Mouse (Mus musculus): ENCODE results near the gene Crybg2. TPM values are rescaled to one million over a fixed set of nuclear protein-coding genes. Genes with fewer than 3 reads are reported as not detected.
A peak's percentile ranks its signal among the peaks of the same experiment; 100 is the strongest.

The Crybg2 gene
- total and polyA plus RNA-seq, 3 experiments = 0.65 to 2.3 TPM; not detected in 1

DNA sequence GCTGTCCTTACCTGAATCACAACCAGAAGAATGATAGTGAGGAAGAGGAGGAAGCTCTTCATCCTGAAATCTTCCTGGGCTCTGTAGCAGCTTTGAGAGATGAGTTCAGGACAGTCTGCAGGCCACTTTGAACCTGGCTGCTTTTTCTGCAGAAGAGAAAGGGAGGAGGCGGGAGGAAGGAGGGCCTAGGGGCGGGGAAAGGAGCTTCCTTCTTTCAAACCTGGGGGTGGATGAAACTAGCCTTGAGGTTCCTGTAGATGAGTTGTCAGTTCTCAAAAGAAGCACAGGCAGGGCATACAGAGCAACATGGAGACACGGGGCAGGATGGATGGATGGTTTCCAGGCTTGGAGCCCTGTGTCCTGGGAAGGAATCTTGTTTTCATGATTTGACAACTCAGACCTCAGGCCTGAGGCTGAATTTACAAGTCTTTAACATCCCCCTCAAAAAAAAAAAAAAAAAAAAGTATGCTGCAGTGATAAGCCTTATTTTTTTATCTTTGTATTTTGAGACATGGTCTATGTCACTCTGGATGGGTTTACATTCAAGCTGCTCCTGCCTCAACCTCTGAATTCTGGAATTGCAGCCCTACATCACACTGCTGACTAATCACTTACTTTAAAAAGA is 34.4 kb downstream of the Crybg2 start, which contains the start of gene Cd52 (continued):
- TF ChIP-seq SMC3 (IDR thresholded peaks at IDR 0.05; ENCODE audit: low read depth, low read length) (no peak), TAL1 (IDR thresholded peaks at IDR 0.05; ENCODE audit: low read length) (no peak), EP300 (IDR thresholded peaks at IDR 0.05; ENCODE audit: low read depth in 1 of 2, low read length in 2 of 2) (no peak), CHD1 (IDR thresholded peaks at IDR 0.05; ENCODE audit: low read depth, low read length) (no peak), MEF2A (IDR thresholded peaks at IDR 0.05; ENCODE audit: extremely low read depth, insufficient replicate concordance, low read depth, low read length, poor library complexity, severe bottlenecking) (no peak), MAZ (IDR thresholded peaks at IDR 0.05; ENCODE audit: low read depth, low read length) (0 out of 2 replicates have a peak, but pooled peaks have one; percentile 36), USF2 (IDR thresholded peaks at IDR 0.05; ENCODE audit: borderline replicate concordance in 1 of 2, insufficient read depth in 1 of 2, low read depth in 1 of 2, low read length in 2 of 2) (no peak), UBTF (IDR thresholded peaks at IDR 0.05; ENCODE audit: borderline replicate concordance, insufficient read depth, low read depth, low read length) (no peak), MYB (IDR thresholded peaks at IDR 0.05; ENCODE audit: low read depth, low read length) (no peak), GATA1 (IDR thresholded peaks at IDR 0.05; ENCODE audit: low read depth, low read length) (peak; percentile 34), NELFE (IDR thresholded peaks at IDR 0.05; ENCODE audit: low read depth, low read length) (no peak), ZMIZ1 (IDR thresholded peaks at IDR 0.05; ENCODE audit: low read depth, low read length) (no peak), CTCF (IDR thresholded peaks at IDR 0.05 in 2 of 3, conservative IDR thresholded peaks at IDR 0.05 in 1 of 3; ENCODE audit: control insufficient read depth in 1 of 3, insufficient read depth in 1 of 3, low read depth in 2 of 3, low read length in 3 of 3, poor library complexity in 1 of 3, severe bottlenecking in 1 of 3) (no peak), CHD2 (IDR thresholded peaks at IDR 0.05; ENCODE audit: low read length) (no peak), SIN3A (IDR thresholded peaks at IDR 0.05; ENCODE audit: low read length) (peak; percentile 42; the same call in 1 of the 2 replicates), GABPA (IDR thresholded peaks at IDR 0.05; ENCODE audit: low read depth, low read length) (no peak), USF1 (IDR thresholded peaks at IDR 0.05; ENCODE audit: low read depth, low read length) (no peak), ELF1 (IDR thresholded peaks at IDR 0.05; ENCODE audit: low read depth, low read length) (no peak)

- Histone ChIP-seq H3K36me3 (ENCODE audit: control insufficient read depth in 1 of 2, insufficient read depth in 2 of 2, low read length in 2 of 2) (peaks cover 0 to 11% of the 10 kb centered on the region in 2 experiments; a peak in 2 of 4 replicates), H3K79me2 (ENCODE audit: control insufficient read depth, insufficient read depth, low read length, poor library complexity) (no peaks in the 10 kb centered on the region), H3K4me3 (ENCODE audit: control insufficient read depth in 1 of 2, insufficient read depth in 1 of 2, low read depth in 2 of 2, low read length in 2 of 2) (no peak overlapping the region), H3K4me1 (ENCODE audit: control insufficient read depth in 1 of 2, insufficient read depth in 2 of 2, low read length in 2 of 2) (peaks cover 6 to 21% of the 10 kb centered on the region in 2 experiments), H3K9ac (ENCODE audit: control insufficient read depth, low read depth, low read length, poor library complexity, severe bottlenecking) (no peak overlapping the region), H3K27ac (ENCODE audit: control insufficient read depth, low read depth, low read length) (no peak overlapping the region), H3K9me3 (replicated peaks; ENCODE audit: insufficient read depth, low read length) (no peaks in the 10 kb centered on the region), H3K27me3 (ENCODE audit: control insufficient read depth in 1 of 2, insufficient read depth in 2 of 2, low read length in 2 of 2) (no peaks in the 10 kb centered on the region)
- TF ChIP-seq ZNF384 (IDR thresholded peaks at IDR 0.05; ENCODE audit: low read depth, low read length) (no peak), HCFC1 (IDR thresholded peaks at IDR 0.05; ENCODE audit: low read depth, low read length) (no peak), ELF1 (IDR thresholded peaks at IDR 0.05; ENCODE audit: low read depth, low read length) (no peak), MYC (IDR thresholded peaks at IDR 0.05; ENCODE audit: low read depth, low read length) (no peak), ETS1 (IDR thresholded peaks at IDR 0.05; ENCODE audit: low read depth, low read length) (no peak), ZC3H11A (IDR thresholded peaks at IDR 0.05; ENCODE audit: low read depth, low read length) (no peak), E2F4 (IDR thresholded peaks at IDR 0.05; ENCODE audit: borderline replicate concordance, low read depth, low read length) (no peak), MAZ (IDR thresholded peaks at IDR 0.05; ENCODE audit: low read depth, low read length) (no peak), GABPA (IDR thresholded peaks at IDR 0.05; ENCODE audit: low read depth, low read length) (no peak)
- DNase-seq (ENCODE audit: low read depth, low spot score) = no peak
These were observed 35.5 kb downstream of the Crybg2 start for GRCm38 (mm10) chr4:134096120-134096519.

Measured in MEL (cell line).